Mouse (Mus musculus) bone marrow macrophage, adult 2 months (primary cell): ENCODE measurements around the gene Tapbpl. TPM values are rescaled to one million over a fixed set of nuclear protein-coding genes. Genes with fewer than 3 reads are reported as not detected.

Experiments
- H3K27ac ChIP-seq: 2 replicates; pipeline ENCODE4 v1.5.1; 2012; ENCODE audit warnings: low read depth, low read length; ENCODE audit not compliant: insufficient read depth
- H3K4me1 ChIP-seq: 2 replicates; pipeline ENCODE4 v1.6.1; 2012; ENCODE audit warnings: low read length; ENCODE audit not compliant: control insufficient read depth, insufficient read depth
- H3K4me3 ChIP-seq: 2 replicates; pipeline ENCODE4 v1.5.1; 2012; ENCODE audit warnings: mild to moderate bottlenecking, low read length, moderate library complexity; ENCODE audit not compliant: insufficient read depth
- CTCF ChIP-seq: IDR thresholded peaks from 2 replicates; pipeline ENCODE4 v1.5.1; 2012; ENCODE audit warnings: low read depth, mild to moderate bottlenecking, low read length, moderate library complexity
- POLR2A ChIP-seq: IDR thresholded peaks from 2 replicates; pipeline ENCODE4 v1.6.1; 2012; ENCODE audit warnings: mild to moderate bottlenecking, low read depth, low read length, borderline replicate concordance
- polyA plus RNA-seq: library from polyadenylated mRNA; stranded (reverse); fragments of >200 nt; gene quantifications from 2 replicates; pipeline ENCODE4 v1.2.4, GENCODE M21; 2012; ENCODE audit not compliant: missing spikeins, insufficient read depth, insufficient read length

Gene Tapbpl
- polyA plus RNA-seq, 1 experiment, result 16.2 TPM

- H3K4me3 ChIP-seq, result no peak overlapping the region
Observed at GRCm38 (mm10) chr6:125213715-125214114, 17.9 kb downstream of the Tapbpl start.

DNA sequence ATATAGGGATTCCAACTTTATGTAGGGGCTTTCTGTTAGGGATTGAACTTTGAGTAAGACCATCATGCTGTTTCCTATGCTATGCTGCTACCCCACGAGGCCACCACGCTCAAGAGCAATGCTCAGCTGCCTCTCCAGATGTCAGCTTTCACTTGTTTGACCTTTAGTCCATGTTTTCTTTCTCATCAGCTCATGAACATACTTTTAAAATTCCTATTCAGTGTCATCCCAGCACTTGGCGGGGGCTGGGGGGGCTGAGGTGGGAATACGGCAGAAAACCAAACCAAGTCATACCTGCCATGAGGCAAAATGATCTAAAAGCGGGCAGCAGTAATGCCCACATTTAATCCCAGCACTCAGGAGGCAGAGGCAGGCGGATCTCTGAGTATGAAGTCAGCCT is 18.5 kb downstream of the Tapbpl start:
- Histone ChIP-seq H3K4me3 (no peak overlapping the region), H3K4me1 (peaks cover 12% of the 10 kb centered on the region), H3K27ac (no peak overlapping the region)
- no peak for TF ChIP-seq POLR2A
- TF ChIP-seq CTCF, result no peak

More at GRCm38 (mm10) chr6:125213715-125214114, 17.9 kb downstream of the Tapbpl start:
- Histone ChIP-seq H3K4me1 (peaks cover 17% of the 10 kb centered on the region), H3K27ac (no peak overlapping the region)
- TF ChIP-seq CTCF, result no peak
- TF ChIP-seq POLR2A, result no peak

DNA sequence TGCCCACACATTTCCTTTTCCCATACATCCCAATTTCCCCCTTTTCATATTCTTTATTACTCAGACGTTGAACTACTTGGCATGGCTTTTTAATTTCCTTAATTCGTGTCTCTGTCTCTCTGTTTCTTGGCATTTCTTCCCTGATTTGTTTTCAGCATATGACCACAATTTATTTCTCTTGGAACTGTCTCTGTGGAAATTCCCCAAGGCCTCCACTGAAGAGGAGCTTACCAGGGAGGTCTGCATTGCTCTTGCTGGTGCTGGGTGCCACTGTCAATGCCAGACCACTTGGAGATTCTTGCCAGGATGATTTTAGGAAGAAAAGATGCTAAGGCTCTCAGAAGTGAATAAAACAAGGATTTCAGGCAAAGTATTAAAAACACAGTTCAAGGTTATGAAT is 19.0 kb downstream of the Tapbpl start:
- TF ChIP-seq POLR2A, result no peak
- TF ChIP-seq CTCF, result no peak
- no peak overlapping the region for H3K27ac ChIP-seq
- H3K4me1 ChIP-seq, result peaks cover 10% of the 10 kb centered on the region
- H3K4me3 ChIP-seq, result no peak overlapping the region

- Histone ChIP-seq H3K4me3 (no peak overlapping the region), H3K4me1 (peaks cover 3% of the 10 kb centered on the region; the same call in 1 of the 2 replicates), H3K27ac (no peak overlapping the region)
- no peak for TF ChIP-seq CTCF
- TF ChIP-seq POLR2A, result no peak
Observed at GRCm38 (mm10) chr6:125210436-125210835, 21.2 kb downstream of the Tapbpl start.

DNA sequence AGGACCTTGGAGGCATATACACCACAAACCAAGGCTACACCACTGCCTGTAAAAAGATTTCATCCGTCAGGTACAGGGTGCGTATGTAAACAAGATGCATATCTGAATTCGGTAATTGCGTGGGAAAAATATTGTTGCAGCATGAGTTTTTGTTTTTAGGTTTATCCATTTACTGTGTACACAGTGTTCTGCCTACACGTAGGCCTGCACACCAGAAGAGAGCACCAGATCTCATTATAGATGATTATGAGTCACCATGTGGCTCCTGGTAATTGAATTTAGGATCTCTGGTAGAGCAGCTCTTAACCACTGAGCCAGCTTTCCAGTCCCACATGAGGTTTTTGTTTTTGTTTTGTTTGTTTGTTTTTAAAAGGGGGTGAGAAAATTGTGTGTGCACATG is 34.5 kb downstream of the Tapbpl start:
- Histone ChIP-seq H3K4me1 (peaks cover 9% of the 10 kb centered on the region), H3K27ac (no peak overlapping the region), H3K4me3 (no peak overlapping the region)
- no peak for TF ChIP-seq CTCF

DNA sequence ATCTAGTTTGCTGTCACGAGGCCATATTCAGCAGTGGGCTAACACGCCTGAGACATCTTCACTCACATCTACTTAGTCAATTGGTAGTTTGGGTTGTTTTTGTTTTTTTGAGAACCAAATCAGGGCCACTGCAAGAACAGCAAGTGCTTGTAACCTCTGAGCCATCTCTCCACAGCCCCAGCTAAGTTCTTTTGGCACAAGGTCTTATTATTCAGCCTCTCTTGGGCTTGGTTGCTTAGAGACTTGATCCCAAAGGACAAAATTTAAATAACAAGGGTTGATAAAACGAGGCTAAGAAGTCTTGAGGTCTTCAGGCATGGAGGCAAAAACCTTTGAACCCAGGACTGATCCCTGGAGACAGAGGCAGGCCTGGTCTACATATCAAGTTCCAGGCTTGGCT is 35.4 kb downstream of the Tapbpl start:
- Histone ChIP-seq H3K4me1 (peaks cover 9% of the 10 kb centered on the region), H3K4me3 (no peak overlapping the region), H3K27ac (no peak overlapping the region)
- no peak for TF ChIP-seq CTCF

- Histone ChIP-seq H3K4me3 (no peak overlapping the region), H3K27ac (no peak overlapping the region), H3K4me1 (peaks cover 9% of the 10 kb centered on the region)
- TF ChIP-seq CTCF (no peak), POLR2A (no peak)
Observed at GRCm38 (mm10) chr6:125195541-125196075, 36.1 kb downstream of the Tapbpl start.

DNA sequence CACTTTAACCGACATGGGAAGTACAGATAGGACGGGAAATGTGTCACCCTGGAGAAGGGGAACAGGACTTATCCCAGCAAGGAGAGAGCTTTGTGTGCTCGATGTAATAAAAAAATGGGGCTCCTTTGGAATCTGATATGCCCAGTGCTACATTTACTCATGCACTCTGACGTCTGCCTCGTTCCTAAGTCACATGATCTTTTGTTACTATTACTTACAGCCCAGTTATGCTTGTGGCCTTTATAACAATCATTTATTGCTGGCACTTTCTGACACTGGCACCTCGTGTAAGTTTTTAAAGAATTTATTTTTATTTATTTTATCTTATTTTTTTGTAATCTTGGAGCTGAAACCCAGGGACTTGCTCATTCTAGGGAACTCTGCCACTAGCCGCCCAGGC is 38.3 kb downstream of the Tapbpl start:
- peak overlapping the region; percentile 96 for H3K27ac ChIP-seq
- TF ChIP-seq POLR2A (no peak), CTCF (no peak)
- H3K4me1 ChIP-seq, result peaks cover 9% of the 10 kb centered on the region
- H3K4me3 ChIP-seq, result peak overlapping the region; percentile 94

DNA sequence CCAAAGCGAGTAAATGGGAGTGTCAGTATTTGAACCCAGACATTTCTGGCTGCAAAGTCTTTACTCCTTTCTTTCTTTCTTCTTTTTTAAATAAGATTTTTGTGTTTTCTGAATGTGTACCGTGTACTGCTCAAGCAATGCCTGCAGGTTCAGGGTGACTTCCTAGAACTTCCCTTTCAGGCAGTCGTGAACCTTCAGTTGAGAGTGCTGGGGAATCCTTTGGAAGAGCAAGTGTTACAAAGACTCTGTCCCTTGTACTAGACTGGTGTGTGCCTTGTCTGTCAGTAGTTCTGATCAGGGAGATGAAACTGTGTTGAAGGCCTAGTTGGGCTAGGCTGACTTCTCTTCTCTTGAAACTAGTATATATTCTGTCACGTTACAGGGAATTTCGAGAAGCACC is 38.8 kb downstream of the Tapbpl start:
- H3K27ac ChIP-seq, result peak overlapping the region; percentile 96
- TF ChIP-seq CTCF (no peak), POLR2A (no peak)
- peaks cover 9% of the 10 kb centered on the region for H3K4me1 ChIP-seq
- peak overlapping the region; percentile 94 for H3K4me3 ChIP-seq

DNA sequence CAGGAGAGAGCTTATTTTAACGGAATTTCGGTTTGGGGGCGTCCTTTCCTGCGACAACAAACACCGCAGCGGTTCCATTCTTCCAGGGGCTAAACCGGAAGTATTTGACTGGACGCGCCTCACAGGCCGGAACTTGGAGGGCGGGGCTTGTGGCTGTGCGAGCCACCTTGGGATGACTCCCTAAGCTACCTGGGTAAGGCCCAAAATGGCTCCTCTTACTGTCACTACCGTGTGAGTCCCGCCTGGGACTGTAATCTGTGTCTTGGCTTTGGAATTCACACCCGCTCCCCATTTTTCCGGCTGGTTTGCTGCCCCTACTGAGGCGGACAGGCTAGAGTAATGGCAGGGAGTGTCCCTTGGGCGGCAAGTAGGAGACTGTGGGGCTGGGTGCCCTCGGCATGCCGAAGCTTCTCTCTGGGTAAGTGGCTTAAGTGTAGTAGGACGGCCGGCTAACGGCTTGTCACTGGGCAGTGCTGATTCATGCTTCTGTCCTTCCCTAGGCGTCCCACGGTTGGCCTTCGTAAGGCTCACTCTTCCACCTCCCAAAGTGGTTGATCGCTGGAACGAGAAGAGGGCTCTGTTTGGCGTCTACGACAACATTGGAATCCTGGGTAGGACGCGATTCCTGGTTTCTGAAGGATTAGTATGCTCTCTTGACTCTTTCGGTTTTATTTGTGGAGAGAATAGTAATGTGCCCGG is 39.5 kb downstream of the Tapbpl start:
- no peak for TF ChIP-seq CTCF
- no peak for TF ChIP-seq POLR2A
- H3K4me3 ChIP-seq, result peak overlapping the region; percentile 94
- H3K4me1 ChIP-seq, result peaks cover 9% of the 10 kb centered on the region
- peak overlapping the region; percentile 96 for H3K27ac ChIP-seq
